Mouse (Mus musculus) bone marrow, adult 2 months (tissue): ENCODE results near the gene 4930452B06Rik.

ENCODE experiments used
- CTCF ChIP-seq: fragments of 200-500 bp; IDR thresholded peaks from 2 replicates; pipeline ENCODE4 v1.5.1; 2011; ENCODE audit warnings: low read length, control low read depth; ENCODE audit not compliant: control insufficient read depth, insufficient read depth
- POLR2A ChIP-seq: fragments of 200-500 bp; IDR thresholded peaks from 2 replicates; pipeline ENCODE4 v1.6.1; 2011; ENCODE audit warnings: low read depth, mild to moderate bottlenecking, control low read depth, low read length, borderline replicate concordance; ENCODE audit not compliant: control insufficient read depth

- no peak for TF ChIP-seq POLR2A
- TF ChIP-seq CTCF, result no peak
Measured at GRCm38 (mm10) chr14:8494260-8494659, 171.8 kb downstream of the 4930452B06Rik start.
